Mouse (Mus musculus) ES-Bruce4 (cell line): ENCODE data around the gene Adam1b. TPM values are rescaled to one million over a fixed set of nuclear protein-coding genes. Genes with fewer than 3 reads are reported as not detected.
A peak's percentile ranks its signal among the peaks of the same experiment; 100 is the strongest.

Experiments used
- H3K27ac ChIP-seq: 2 replicates; pipeline ENCODE4 v1.5.1; 2012; ENCODE audit warnings: low read length, inconsistent platforms; ENCODE audit not compliant: insufficient read depth
- H3K27me3 ChIP-seq: 2 replicates; pipeline ENCODE4 v1.6.1; 2012; ENCODE audit warnings: mild to moderate bottlenecking, low read length, inconsistent platforms; ENCODE audit not compliant: control insufficient read depth, poor library complexity, insufficient read depth, severe bottlenecking
- H3K36me3 ChIP-seq: 2 replicates; pipeline ENCODE4 v1.6.1; 2012; ENCODE audit warnings: inconsistent platforms, mild to moderate bottlenecking, low read length, moderate library complexity; ENCODE audit not compliant: control insufficient read depth, poor library complexity, insufficient read depth, severe bottlenecking
- H3K4me1 ChIP-seq: one replicate; pipeline ENCODE4 v1.8.1; 2011; ENCODE audit warnings: low read length; ENCODE audit not compliant: control insufficient read depth, insufficient read depth
- H3K4me3 ChIP-seq: 2 replicates; pipeline ENCODE4 v1.5.1; 2011; ENCODE audit warnings: low read depth, mild to moderate bottlenecking, low read length
- H3K9ac ChIP-seq: 2 replicates; pipeline ENCODE4 v1.6.1; 2012; ENCODE audit warnings: low read depth, mild to moderate bottlenecking, inconsistent platforms; ENCODE audit not compliant: poor library complexity, severe bottlenecking
- H3K9me3 ChIP-seq: replicated peaks from 2 replicates; pipeline ENCODE4 v1.6.1; 2012; ENCODE audit warnings: mild to moderate bottlenecking, low read length, inconsistent platforms; ENCODE audit not compliant: control insufficient read depth, poor library complexity, insufficient read depth, severe bottlenecking
- CTCF ChIP-seq: IDR thresholded peaks from one replicate; pipeline ENCODE4 v1.8.1; 2011; ENCODE audit warnings: low read depth, low read length
- EP300 ChIP-seq: IDR thresholded peaks from 2 replicates; pipeline ENCODE4 v1.6.1; 2011; ENCODE audit warnings: low read depth, low read length; ENCODE audit not compliant: insufficient read depth
- POLR2A ChIP-seq: IDR thresholded peaks from one replicate; pipeline ENCODE4 v1.8.1; 2011; ENCODE audit warnings: low read length; ENCODE audit not compliant: insufficient read depth
- polyA plus RNA-seq: library from polyadenylated mRNA; stranded (reverse); fragments of >200 nt; gene quantifications from 2 replicates; pipeline ENCODE4 v1.2.4, GENCODE M21; 2011; ENCODE audit warnings: low read depth; ENCODE audit not compliant: missing spikeins, insufficient read depth, insufficient read length

Gene Adam1b
- polyA plus RNA-seq, 1 experiment = not detected

DNA sequence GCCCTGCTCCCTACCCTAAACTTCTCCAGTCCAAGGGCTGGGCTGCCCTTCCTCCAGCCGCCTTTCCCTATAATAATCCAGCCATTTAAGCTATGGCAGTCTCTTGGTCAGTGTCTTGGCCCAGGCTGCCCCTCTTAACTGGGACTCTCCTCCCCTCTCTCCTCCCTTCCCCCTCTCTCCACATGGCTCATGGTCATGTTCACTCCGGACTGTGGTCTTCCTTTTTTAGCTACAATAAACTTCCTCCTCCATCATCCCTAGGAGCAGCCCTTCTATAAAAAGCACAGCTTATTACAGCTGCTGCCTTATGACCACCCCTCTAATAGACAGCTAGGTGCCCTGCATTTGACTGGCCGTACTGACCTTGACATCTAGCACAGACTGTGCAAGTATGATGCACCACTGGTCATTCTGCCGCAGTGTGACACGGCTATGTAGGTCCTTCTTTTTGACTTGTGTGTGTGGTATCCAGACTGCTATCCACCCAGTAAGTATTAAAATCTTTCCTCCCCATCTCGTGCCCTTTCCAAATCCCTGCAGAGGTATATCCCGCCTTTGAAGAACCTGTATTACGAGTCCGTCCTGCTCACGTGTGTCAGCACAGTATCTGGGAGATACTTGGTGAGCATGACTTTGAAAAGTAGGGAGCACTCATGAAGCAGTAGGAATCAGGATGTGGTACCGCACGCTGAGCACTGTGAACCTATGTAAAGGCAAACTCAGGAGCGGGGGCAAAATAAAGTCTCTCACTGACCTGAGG is 49.3 kb downstream of the Adam1b start:
- Histone ChIP-seq H3K27ac (no peak overlapping the region), H3K9ac (0 out of 2 replicates have a peak overlapping the region, but pooled peaks have one; percentile 78), H3K27me3 (no peaks in the 10 kb centered on the region), H3K9me3 (no peaks in the 10 kb centered on the region), H3K4me1 (no peaks in the 10 kb centered on the region), H3K4me3 (0 out of 2 replicates have a peak overlapping the region, but pooled peaks have one; percentile 4), H3K36me3 (peaks cover 5% of the 10 kb centered on the region)
- TF ChIP-seq POLR2A (no peak), EP300 (no peak), CTCF (no peak)

DNA sequence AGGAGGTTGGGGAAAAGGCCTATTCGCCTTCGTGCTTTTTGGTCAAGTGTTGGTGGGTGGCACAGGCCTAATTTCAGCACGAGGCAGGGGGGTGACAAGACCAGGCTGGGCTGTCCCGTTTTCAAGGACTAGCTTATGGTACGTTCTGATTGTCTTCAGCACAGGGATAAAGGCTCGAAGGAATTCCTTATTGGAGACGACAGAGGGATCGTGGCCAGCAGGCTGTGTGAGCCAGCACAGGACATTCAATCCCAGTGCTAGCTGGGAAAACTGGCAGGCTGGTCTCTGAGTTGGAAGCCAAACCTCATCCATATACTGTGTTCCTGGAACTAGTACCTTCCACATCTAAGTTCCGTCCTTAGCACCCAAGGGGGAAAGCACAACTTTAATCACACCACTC is 50.3 kb downstream of the Adam1b start:
- TF ChIP-seq EP300 = no peak
- TF ChIP-seq POLR2A = no peak
- no peak for TF ChIP-seq CTCF
- H3K27me3 ChIP-seq = no peaks in the 10 kb centered on the region
- no peaks in the 10 kb centered on the region for H3K9me3 ChIP-seq

DNA sequence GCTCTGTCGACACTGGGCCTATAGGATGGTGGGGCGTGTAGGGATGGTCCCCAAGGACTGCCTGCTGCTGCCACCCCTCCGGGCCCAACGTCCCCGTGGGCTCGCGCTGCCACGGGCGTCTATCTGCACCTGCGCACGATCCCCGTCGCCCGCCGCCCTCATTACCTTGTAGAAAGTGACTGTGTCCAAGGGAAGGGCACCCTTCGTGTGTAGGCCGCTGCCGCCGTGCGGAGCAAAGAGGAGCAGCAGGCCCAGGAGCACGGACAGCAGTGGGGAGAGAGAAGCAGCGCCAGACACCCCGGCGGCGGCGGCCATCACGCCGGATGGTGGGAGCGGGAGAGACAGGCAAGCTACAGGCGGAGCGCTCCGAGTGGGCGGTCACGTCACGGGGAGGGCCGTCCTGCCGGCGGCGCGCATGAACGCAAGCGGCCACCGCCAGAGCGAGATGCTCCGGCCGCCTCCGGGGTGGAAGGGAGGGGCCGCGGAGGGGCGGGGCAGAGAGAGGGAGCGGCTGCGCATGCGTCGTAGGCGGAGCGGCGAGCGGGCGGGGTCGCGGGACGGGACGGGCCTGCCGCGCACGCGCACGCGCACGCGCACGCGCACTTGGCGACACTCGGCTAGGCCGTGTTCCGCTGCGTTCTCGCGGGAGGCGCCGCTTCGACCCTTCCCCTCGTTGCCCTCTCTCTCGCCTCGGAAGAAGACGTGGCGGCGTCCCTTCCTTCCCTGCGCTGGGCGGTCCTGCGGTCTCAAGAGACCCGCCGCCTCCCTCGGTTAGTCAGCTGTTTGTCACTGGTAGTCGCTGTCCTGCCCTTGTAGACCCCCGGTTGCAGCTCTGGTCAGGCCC is 51.0 kb downstream of the Adam1b start, which contains the start of gene Erp29:
TSS of gene Erp29 (minus strand) at position 481 of the 844 bp plus-strand sequence.
- Histone ChIP-seq H3K9me3 (no peaks in the 10 kb centered on the region), H3K4me1 (no peaks in the 10 kb centered on the region), H3K4me3 (peak within 1 kb of the TSS; percentile 92), H3K9ac (peak within 1 kb of the TSS; percentile 78), H3K27me3 (no peaks in the 10 kb centered on the region), H3K36me3 (peaks cover 14% of the 10 kb centered on the region), H3K27ac (peak within 1 kb of the TSS; percentile 41)
- TF ChIP-seq EP300 = 0 out of 2 replicates have a peak, but pooled peaks have one; percentile 21
- TF ChIP-seq CTCF = peak; percentile 10
- TF ChIP-seq POLR2A = peak; percentile 96

More for the DNA sequence above, 50.3 kb downstream of the Adam1b start:
- H3K4me1 ChIP-seq = no peaks in the 10 kb centered on the region
- peak overlapping the region; percentile 92 for H3K4me3 ChIP-seq
- peak overlapping the region; percentile 41 for H3K27ac ChIP-seq
- H3K9ac ChIP-seq = peak overlapping the region; percentile 78
- H3K36me3 ChIP-seq = peaks cover 9% of the 10 kb centered on the region

DNA sequence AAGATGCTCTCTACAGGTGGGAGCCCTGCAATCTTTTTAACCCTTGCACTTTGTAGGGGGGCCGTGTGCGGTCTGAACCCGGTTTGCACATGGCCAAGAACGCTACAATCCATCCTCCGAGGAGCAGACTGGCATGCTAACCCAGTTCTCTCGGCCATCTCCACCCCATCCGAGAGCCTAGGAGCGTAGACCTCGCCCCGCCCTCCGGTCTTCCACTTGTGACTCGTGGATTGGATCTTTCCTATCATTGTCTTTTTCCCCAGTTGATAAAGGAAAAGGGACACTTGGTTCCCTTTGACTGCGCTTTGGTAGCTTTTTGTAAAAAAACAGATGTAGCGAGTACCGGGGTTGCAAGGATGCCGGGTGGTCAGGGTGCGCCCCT is 51.6 kb downstream of the Adam1b start, which contains the start of gene Tmem116:
TSS of gene Tmem116 (plus strand) at position 250 of the 382 bp plus-strand sequence.
- H3K9ac ChIP-seq = peak within 1 kb of the TSS; percentile 78
- no peak for TF ChIP-seq CTCF
- no peak for TF ChIP-seq EP300
- no peak for TF ChIP-seq POLR2A

DNA sequence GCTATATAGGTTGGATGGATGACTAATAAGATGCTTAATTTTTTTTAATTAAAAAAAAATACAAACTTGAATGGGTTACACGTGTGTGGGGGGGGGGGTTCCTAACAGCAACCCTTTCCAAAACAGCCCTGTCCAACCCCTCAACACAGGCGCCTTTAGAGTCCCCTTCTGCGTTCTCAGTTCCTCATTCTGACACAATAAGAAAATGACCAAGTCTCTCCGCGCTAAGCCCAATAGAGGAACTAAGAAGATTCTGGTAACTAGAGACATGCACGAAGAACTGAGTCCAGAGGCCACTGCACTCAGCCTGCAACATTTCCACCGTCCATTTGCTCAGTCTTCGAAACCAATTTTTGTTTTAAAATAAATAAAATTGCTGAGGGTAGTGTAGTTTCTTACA is 52.0 kb downstream of the Adam1b start:
- H3K9me3 ChIP-seq = no peaks in the 10 kb centered on the region
- peaks cover 19% of the 10 kb centered on the region for H3K36me3 ChIP-seq
- no peaks in the 10 kb centered on the region for H3K4me1 ChIP-seq
- no peak overlapping the region for H3K27ac ChIP-seq
- peak overlapping the region; percentile 78 for H3K9ac ChIP-seq
- no peak for TF ChIP-seq POLR2A
- no peak for TF ChIP-seq EP300
- TF ChIP-seq CTCF = no peak
- H3K27me3 ChIP-seq = no peaks in the 10 kb centered on the region
- peak overlapping the region; percentile 84 for H3K4me3 ChIP-seq

More for the DNA sequence above, 51.6 kb downstream of the Adam1b start, which contains the start of gene Tmem116:
- Histone ChIP-seq H3K36me3 (peaks cover 14% of the 10 kb centered on the region), H3K27ac (peak within 1 kb of the TSS; percentile 41), H3K4me1 (no peaks in the 10 kb centered on the region), H3K9me3 (no peaks in the 10 kb centered on the region), H3K27me3 (no peaks in the 10 kb centered on the region), H3K4me3 (peak within 1 kb of the TSS; percentile 92)
